Mouse (Mus musculus) spleen, adult 2 months (tissue): Measurements from ENCODE around the gene Kcne1.
A peak's percentile ranks its signal among the peaks of the same experiment; 100 is the strongest.

Source experiments
- CTCF ChIP-seq: fragments of 200-500 bp; IDR thresholded peaks from 2 replicates; pipeline ENCODE4 v1.5.1; 2011; ENCODE audit warnings: mild to moderate bottlenecking, inconsistent platforms; ENCODE audit not compliant: insufficient read depth, insufficient read length, insufficient replicate concordance; ENCODE audit errors: extremely low read depth
- POLR2A ChIP-seq: fragments of 200-500 bp; IDR thresholded peaks from 2 replicates; pipeline ENCODE4 v1.6.1; 2011; ENCODE audit warnings: low read depth, low read length, inconsistent platforms

GRCm38 (mm10) chr16:92336280-92336679 lies 23.0 kb downstream of the Kcne1 start:
- TF ChIP-seq CTCF (peak; percentile 71; the same call in 1 of the 2 replicates), POLR2A (no peak)
